Mouse (Mus musculus) urinary bladder, postnatal 14 days (tissue): Measurements from ENCODE around the gene Ddah1.
"Not testable (repeated sequence)": the region's sequence is repeated elsewhere in the genome, so short reads cannot be mapped to it uniquely, and the experiment has no call there.

Source experiments
- DNase-seq: peaks from one replicate; pipeline ENCODE4 v3.0.0; 2021; ENCODE audit warnings: low spot score

Gene Ddah1

GRCm38 (mm10) chr3:145913263-145913662 lies 154.8 kb downstream of the Ddah1 start:
- no peak for DNase-seq

GRCm38 (mm10) chr3:145913942-145914341 lies 155.5 kb downstream of the Ddah1 start:
- DNase-seq, result not testable (repeated sequence)

DNA sequence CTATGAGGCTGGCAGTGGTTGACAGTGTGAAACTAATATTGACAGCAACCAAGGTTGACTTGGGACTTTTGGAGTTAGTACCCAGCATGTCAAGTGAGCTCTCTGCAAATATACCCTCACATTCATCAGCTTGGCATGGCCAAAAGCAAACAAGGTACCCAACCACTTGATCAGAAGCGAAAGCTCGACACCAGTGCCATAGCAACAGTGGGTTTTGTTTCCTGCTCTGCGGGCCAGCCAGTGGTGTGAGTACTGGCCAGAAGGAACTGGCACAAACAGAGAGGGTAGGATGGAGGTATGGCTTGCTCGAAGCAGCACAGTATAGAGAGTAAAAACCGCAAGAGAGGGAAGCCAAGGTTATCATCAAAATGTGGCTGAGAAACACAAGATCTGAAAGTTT lies 157.9 kb downstream of the Ddah1 start:
- DNase-seq, result no peak

DNA sequence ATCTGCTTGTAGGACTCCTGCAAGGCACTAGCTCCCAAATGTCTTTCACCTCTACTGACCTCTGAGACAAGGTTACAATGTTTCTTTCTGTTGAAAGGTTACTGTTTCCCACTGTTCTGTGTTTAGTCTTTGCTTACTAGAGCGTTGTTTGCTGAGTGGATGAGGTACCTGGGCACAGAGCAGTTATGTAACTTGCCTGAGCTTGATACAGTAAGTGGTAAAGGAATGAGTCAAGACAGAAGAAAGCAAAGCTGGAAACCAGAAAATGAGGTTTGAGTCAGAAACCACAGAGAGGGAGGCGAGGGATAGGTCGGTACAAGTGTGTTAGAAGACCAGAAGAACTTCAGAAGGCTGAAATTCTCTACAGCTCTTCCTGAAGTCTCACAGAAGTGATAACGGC lies 158.4 kb downstream of the Ddah1 start:
- peak; percentile 16 for DNase-seq

- no peak for DNase-seq
These were observed 163.8 kb downstream of the Ddah1 start, which contains the start of gene Bcl10 for GRCm38 (mm10) chr3:145922019-145922854. Bcl10 (plus strand) TSS chr3:145922804.

DNA sequence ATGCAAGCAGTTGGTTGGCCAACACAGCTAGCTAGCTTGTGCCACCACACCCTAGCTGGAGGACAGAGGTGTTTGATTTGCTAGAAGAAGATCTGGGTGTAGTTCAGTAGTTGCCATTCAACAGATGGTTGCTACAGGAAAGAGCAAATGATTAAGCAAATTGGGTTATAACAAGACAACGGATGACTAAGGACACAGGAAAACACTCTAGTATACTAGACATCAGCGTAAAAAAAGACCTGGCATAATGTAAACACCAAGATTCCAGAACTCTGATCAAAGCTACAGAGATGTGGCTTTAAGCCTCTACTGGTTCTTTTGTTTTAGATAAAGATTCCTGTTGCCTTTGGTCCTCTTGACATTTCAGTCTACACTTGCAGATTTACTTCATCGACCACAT lies 164.5 kb downstream of the Ddah1 start:
- DNase-seq, result no peak

DNA sequence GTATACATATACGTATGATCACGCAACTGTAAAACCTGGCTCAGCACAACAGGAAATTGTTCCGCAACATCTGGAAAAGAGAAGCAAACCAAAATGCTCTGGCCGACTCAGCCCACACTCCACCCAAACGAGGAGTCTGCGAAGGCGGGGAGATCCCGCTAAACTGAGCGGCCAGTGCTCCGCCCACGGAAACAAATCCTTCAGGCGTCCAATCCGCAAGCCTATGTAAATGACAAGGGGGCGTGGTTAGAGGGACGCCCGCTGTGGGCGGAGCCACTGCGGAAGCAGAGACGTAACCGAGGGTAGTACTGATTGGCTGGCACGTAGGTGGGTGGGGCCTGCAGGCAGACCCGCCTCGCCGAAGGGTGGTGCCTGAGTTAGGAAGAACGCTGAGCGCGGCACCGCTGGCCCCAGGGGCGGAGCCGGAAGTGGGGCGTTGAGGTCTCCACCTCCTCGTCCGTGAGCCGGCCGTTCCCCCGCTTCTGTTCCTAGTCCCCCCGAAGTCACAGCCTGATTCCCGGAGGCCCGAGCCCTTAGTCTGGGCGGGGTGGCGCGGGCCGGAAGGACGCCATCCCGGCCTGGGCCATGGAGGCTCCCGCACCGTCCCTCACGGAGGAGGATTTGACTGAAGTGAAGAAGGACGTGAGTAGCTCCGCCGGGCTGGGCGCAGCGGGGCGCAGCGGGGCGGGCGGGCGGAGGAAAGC lies 165.6 kb downstream of the Ddah1 start:
- DNase-seq, result peak; percentile 99

GRCm38 (mm10) chr3:145924649-145925337 lies 166.3 kb downstream of the Ddah1 start:
- DNase-seq, result peak; percentile 51

GRCm38 (mm10) chr3:145925506-145925905 lies 167.0 kb downstream of the Ddah1 start:
- DNase-seq, result no peak

- no peak for DNase-seq
These were observed 171.3 kb downstream of the Ddah1 start for GRCm38 (mm10) chr3:145929525-145930400.

- DNase-seq, result no peak
These were observed 175.4 kb downstream of the Ddah1 start for GRCm38 (mm10) chr3:145933845-145934244.

GRCm38 (mm10) chr3:145937505-145938404 lies 179.3 kb downstream of the Ddah1 start, which contains the start of gene 2410004B18Rik:
2410004B18Rik (plus strand) TSS chr3:145938014.
- peak; percentile 92 for DNase-seq

- DNase-seq, result no peak
These were observed 180.2 kb downstream of the Ddah1 start for GRCm38 (mm10) chr3:145938405-145939349.

- no peak for DNase-seq
These were observed 180.9 kb downstream of the Ddah1 start for GRCm38 (mm10) chr3:145939402-145939801.

DNA sequence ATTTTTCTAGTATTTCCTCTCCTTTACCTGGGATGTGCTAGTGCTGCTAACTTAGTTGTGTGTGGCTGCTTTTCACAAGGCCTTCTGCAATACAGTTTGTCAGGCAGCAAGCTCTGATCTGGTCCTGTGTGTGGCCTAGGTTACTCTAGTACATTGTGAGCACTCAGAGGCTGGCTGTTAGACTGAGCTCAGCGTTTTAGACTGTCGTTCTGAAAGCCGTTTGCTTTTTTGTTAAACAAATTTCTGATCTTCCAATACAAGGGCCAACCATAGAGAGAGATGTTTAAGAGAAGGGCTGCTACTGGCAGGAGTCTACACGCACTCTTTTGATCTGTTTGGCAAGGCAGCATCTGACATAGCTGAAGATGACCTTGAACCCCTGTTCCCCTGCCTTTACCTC lies 181.5 kb downstream of the Ddah1 start:
- DNase-seq, result no peak

DNA sequence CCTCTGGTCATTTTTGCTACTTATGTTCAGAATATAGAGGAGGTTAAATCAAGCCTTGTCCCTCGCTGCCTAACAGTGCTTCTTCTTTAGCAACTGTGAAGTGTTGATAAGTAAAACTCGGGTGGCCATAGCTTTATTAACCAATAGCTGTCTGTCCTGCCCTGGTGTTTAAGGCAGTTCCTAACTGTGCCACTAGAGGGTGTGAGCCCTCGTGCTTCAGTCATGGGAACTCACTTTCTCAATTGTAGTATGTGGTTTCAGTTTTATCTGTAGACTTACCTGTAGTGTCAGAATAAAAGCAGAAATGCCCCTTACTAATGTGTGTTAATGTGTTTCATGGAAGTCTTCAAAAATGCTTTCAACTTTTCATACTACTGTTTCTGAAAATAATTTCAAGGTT lies 183.5 kb downstream of the Ddah1 start:
- DNase-seq, result peak; percentile 70
